Mouse (Mus musculus): ENCODE measurements around the gene Fam32a.

Gene Fam32a

GRCm38 (mm10) chr8:72219541-72220363 is at the start of gene Fam32a:
Fam32a (plus strand) TSS chr8:72219730.
- in situ Hi-C loops (cut with MboI; ENCODE audit: unreplicated experiment in 2 of 2): no loop called here

- in situ Hi-C loops (cut with MboI; ENCODE audit: unreplicated experiment in 2 of 2): loop anchor here (5.0 to 25.0 kb wide), 6 partner anchors 35 to 1040 kb away; partner anchors contain the start of genes Ap1m1 (in 1 of the 2), Cib3 (in 1 of the 2) and Gm11034 (in 1 of the 2)
Measured at GRCm38 (mm10) chr8:72177346-72177925, 42.1 kb upstream of the Fam32a start.

- in situ Hi-C loops (cut with MboI; ENCODE audit: unreplicated experiment in 2 of 2): loop anchor here in 1 of 2 experiments (25.0 kb wide), 1 partner anchor 1046 kb away; no protein-coding TSS in a partner anchor
Measured at GRCm38 (mm10) chr8:72183554-72184202, 35.9 kb upstream of the Fam32a start.

GRCm38 (mm10) chr8:72187793-72188331 is 31.7 kb upstream of the Fam32a start:
- in situ Hi-C loops (cut with MboI; ENCODE audit: unreplicated experiment in 2 of 2): loop anchor here in 1 of 2 experiments (25.0 kb wide), 1 partner anchor 1051 kb away; no protein-coding TSS in a partner anchor

- in situ Hi-C loops (cut with MboI; ENCODE audit: unreplicated experiment in 2 of 2): loop anchor here in 1 of 2 experiments (25.0 kb wide), 1 partner anchor 1052 kb away; no protein-coding TSS in a partner anchor
Measured at GRCm38 (mm10) chr8:72189417-72190214, 29.9 kb upstream of the Fam32a start, which contains the start of gene Hsh2d. Hsh2d (plus strand) TSS chr8:72189638.

- in situ Hi-C loops (cut with MboI; ENCODE audit: unreplicated experiment in 2 of 2): loop anchor here in 1 of 2 experiments (25.0 kb wide), 1 partner anchor 1053 kb away; no protein-coding TSS in a partner anchor
Measured at GRCm38 (mm10) chr8:72190215-72190539, 29.4 kb upstream of the Fam32a start.

GRCm38 (mm10) chr8:72192065-72192464 is 27.5 kb upstream of the Fam32a start:
- in situ Hi-C loops (cut with MboI; ENCODE audit: unreplicated experiment in 2 of 2): loop anchor here in 1 of 2 experiments (25.0 kb wide), 1 partner anchor 1055 kb away; no protein-coding TSS in a partner anchor

- in situ Hi-C loops (cut with MboI; ENCODE audit: unreplicated experiment in 2 of 2): loop anchor here in 1 of 2 experiments (25.0 kb wide), 1 partner anchor 1061 kb away; no protein-coding TSS in a partner anchor
Measured at GRCm38 (mm10) chr8:72197997-72198396, 21.5 kb upstream of the Fam32a start.

GRCm38 (mm10) chr8:72208582-72208981 is 10.9 kb upstream of the Fam32a start:
- in situ Hi-C loops (cut with MboI; ENCODE audit: unreplicated experiment in 2 of 2): no loop called here

- in situ Hi-C loops (cut with MboI; ENCODE audit: unreplicated experiment in 2 of 2): loop anchor here in 1 of 2 experiments (5.0 kb wide), 1 partner anchor 33 kb away; no protein-coding TSS in a partner anchor
Measured at GRCm38 (mm10) chr8:72210222-72210621, 9.3 kb upstream of the Fam32a start.

GRCm38 (mm10) chr8:72210710-72211109 is 8.8 kb upstream of the Fam32a start:
- in situ Hi-C loops (cut with MboI; ENCODE audit: unreplicated experiment in 2 of 2): loop anchor here in 1 of 2 experiments (5.0 kb wide), 1 partner anchor 33 kb away; no protein-coding TSS in a partner anchor

GRCm38 (mm10) chr8:72211846-72212245 is 7.7 kb upstream of the Fam32a start:
- in situ Hi-C loops (cut with MboI; ENCODE audit: unreplicated experiment in 2 of 2): loop anchor here in 1 of 2 experiments (5.0 kb wide), 1 partner anchor 35 kb away; no protein-coding TSS in a partner anchor

GRCm38 (mm10) chr8:72212751-72213150 is 6.8 kb upstream of the Fam32a start, which contains the start of gene Cib3:
Cib3 (minus strand) TSS chr8:72212837.
- in situ Hi-C loops (cut with MboI; ENCODE audit: unreplicated experiment in 2 of 2): loop anchor here in 1 of 2 experiments (5.0 kb wide), 1 partner anchor 35 kb away; no protein-coding TSS in a partner anchor

- in situ Hi-C loops (cut with MboI; ENCODE audit: unreplicated experiment in 2 of 2): loop anchor here in 1 of 2 experiments (5.0 kb wide), 1 partner anchor 36 kb away; no protein-coding TSS in a partner anchor
Measured at GRCm38 (mm10) chr8:72213536-72213935, 6.0 kb upstream of the Fam32a start, which contains the start of gene Gm11034. Gm11034 (minus strand) TSS chr8:72213636.

- in situ Hi-C loops (cut with MboI; ENCODE audit: unreplicated experiment in 2 of 2): no loop called here
Measured at GRCm38 (mm10) chr8:72215060-72215459, 4.5 kb upstream of the Fam32a start.

GRCm38 (mm10) chr8:72215871-72216270 is 3.7 kb upstream of the Fam32a start:
- in situ Hi-C loops (cut with MboI; ENCODE audit: unreplicated experiment in 2 of 2): no loop called here

- in situ Hi-C loops (cut with MboI; ENCODE audit: unreplicated experiment in 2 of 2): no loop called here
Measured at GRCm38 (mm10) chr8:72218781-72219540, 569 bp upstream of the Fam32a start.

- in situ Hi-C loops (cut with MboI; ENCODE audit: unreplicated experiment in 2 of 2): no loop called here
Measured at GRCm38 (mm10) chr8:72220758-72221157, 1.2 kb downstream of the Fam32a start.

All from v-Abl transformed pro-B cells (cell line).